Comparison of ENCODE assay signal across 8 mouse cellular contexts in genomic region chr2:170220871-170221369, GRCm38 (mm10).
DNase-seq lines count a peak whose midpoint lies in the region; ATAC-seq lines count a peak whose summit lies in the region.

No protein-coding gene starts in this region.

- H3K4me3 ChIP-seq in forebrain, embryonic 13.5 days, result peak overlapping the region; percentile 35

- peak; percentile 71 for DNase-seq in ES-CJ7 (ENCODE audit: low read depth, low spot score)
- peak; percentile 31 for DNase-seq in adrenal gland, postnatal 25 days
- DNase-seq in heart, postnatal 4 days, result peak; percentile 58
- peak; percentile 46 to 58 for DNase-seq in layer of hippocampus, postnatal 10 days (ENCODE audit: low spot score in 2 of 2)
- DNase-seq in skeletal muscle tissue, adult 2 months (ENCODE audit: low read depth, low spot score), result peak; percentile 82
- DNase-seq in cerebellum, adult 11 months, result no peak

- H3K9ac ChIP-seq in forebrain, embryonic 13.5 days, result peak overlapping the region; percentile 60

- H3K4me1 ChIP-seq in forebrain, embryonic 13.5 days, result peaks cover 59% of the 10 kb centered on the region

- H3K9me3 ChIP-seq in forebrain, embryonic 13.5 days (replicated peaks), result no peaks in the 10 kb centered on the region

- ATAC-seq in forebrain, embryonic 13.5 days, result no peak
- peak; percentile 71 for ATAC-seq in megakaryocyte, adult 5-6 weeks (ENCODE audit: poor library complexity, severe bottlenecking)

- WGBS in forebrain, embryonic 13.5 days, result 0% methylated on average over 20 of the region's 20 CpGs

- H3K27me3 ChIP-seq in forebrain, embryonic 13.5 days, result no peaks in the 10 kb centered on the region

- no peaks in the 10 kb centered on the region for H3K36me3 ChIP-seq in forebrain, embryonic 13.5 days (ENCODE audit: poor library complexity, severe bottlenecking)

- H3K4me2 ChIP-seq in forebrain, embryonic 13.5 days, result peak overlapping the region; percentile 66

- H3K27ac ChIP-seq in forebrain, embryonic 13.5 days, result peak overlapping the region; percentile 95
